Mouse (Mus musculus) cerebellum, adult 2 months (tissue): Measurements from ENCODE around the gene Mrps23.

ENCODE experiments used
- CTCF ChIP-seq: fragments of 200-500 bp; IDR thresholded peaks from 2 replicates; pipeline ENCODE4 v1.5.1; 2011; ENCODE audit warnings: low read depth, mild to moderate bottlenecking, control low read depth, low read length, moderate library complexity, borderline replicate concordance; ENCODE audit not compliant: insufficient read depth
- POLR2A ChIP-seq: fragments of 200-500 bp; IDR thresholded peaks from 2 replicates; pipeline ENCODE4 v1.6.1; 2011; ENCODE audit warnings: low read length, control low read depth, borderline replicate concordance; ENCODE audit not compliant: insufficient read depth

- TF ChIP-seq CTCF (no peak), POLR2A (no peak)
Observed at GRCm38 (mm10) chr11:88164213-88164723, 39.9 kb upstream of the Mrps23 start.
